Mouse (Mus musculus): ENCODE measurements around the gene Asic2. TPM values are rescaled to one million over a fixed set of nuclear protein-coding genes. Genes with fewer than 3 reads are reported as not detected.

The Asic2 gene
- polyA plus RNA-seq, 1 experiment from 2014 or later, result 0.27 TPM

DNA sequence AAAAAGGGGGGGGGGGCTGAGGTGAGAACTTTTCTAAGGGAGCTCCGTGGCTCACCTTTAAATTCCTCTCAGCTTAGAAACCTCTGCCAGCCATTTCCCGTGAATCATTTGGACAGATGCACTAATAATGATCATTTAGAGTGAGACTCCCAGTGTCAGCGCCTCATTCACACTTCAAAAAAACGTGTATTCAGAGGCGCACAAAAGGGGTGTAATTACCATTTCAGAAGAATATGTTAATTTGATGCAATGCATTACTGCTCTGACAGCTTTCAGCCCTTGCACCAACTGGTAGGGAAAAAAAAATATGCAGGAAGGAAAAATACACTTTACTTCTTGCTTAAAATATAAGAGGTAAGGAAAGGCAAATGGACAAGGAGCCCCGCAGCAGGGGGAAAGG is 388.5 kb downstream of the Asic2 start:
- Histone ChIP-seq H3K4me1 (ENCODE audit: control insufficient read depth, insufficient read depth, low read length) (no peaks in the 10 kb centered on the region), H3K27ac (ENCODE audit: low read length) (no peak overlapping the region), H3K4me3 (replicated peaks; ENCODE audit: low read length) (no peak overlapping the region), H3K9me3 (replicated peaks; ENCODE audit: control insufficient read depth, low read length) (no peaks in the 10 kb centered on the region), H3K9ac (ENCODE audit: low read length) (no peak overlapping the region), H3K4me2 (ENCODE audit: low read depth, low read length) (no peak overlapping the region), H3K36me3 (ENCODE audit: control insufficient read depth, insufficient read depth, low read length) (no peaks in the 10 kb centered on the region), H3K27me3 (ENCODE audit: control insufficient read depth, insufficient read depth, low read length) (no peaks in the 10 kb centered on the region)
- WGBS, result 28% methylated on average over 6 of the region's 6 CpGs
- no peak for ATAC-seq (ENCODE audit: insufficient read depth, low FRiP score)

DNA sequence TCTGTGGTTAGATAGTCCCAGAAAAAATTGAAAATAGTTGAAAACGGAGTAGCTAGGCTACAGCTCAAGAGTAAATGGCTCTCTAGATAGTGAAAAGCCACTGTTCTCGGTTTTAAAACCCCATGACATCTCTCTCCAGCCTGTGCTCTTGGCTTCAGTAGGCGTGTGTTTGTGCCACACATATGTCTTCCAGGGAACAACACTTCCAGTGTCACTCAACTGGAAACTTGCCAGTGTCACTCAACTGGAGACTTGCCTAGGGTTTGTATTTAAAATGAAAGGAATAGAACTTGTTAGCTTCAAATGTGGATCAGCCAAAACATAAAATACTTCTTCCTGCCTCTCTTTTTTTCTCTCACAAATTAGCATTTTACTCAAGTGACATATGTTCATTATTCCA is 397.9 kb downstream of the Asic2 start:
- no peaks in the 10 kb centered on the region for H3K4me1 ChIP-seq (ENCODE audit: control insufficient read depth, insufficient read depth, low read length)
- no peak overlapping the region for H3K4me3 ChIP-seq (replicated peaks; ENCODE audit: low read length)
- H3K36me3 ChIP-seq (ENCODE audit: control insufficient read depth, insufficient read depth, low read length), result no peaks in the 10 kb centered on the region
- WGBS, result 71% methylated on average over 3 of the region's 3 CpGs
- H3K9ac ChIP-seq (ENCODE audit: low read length), result no peak overlapping the region
- H3K9me3 ChIP-seq (replicated peaks; ENCODE audit: control insufficient read depth, low read length), result no peaks in the 10 kb centered on the region
- no peak overlapping the region for H3K4me2 ChIP-seq (ENCODE audit: low read depth, low read length)
- H3K27me3 ChIP-seq (ENCODE audit: control insufficient read depth, insufficient read depth, low read length), result no peaks in the 10 kb centered on the region
- H3K27ac ChIP-seq (ENCODE audit: low read length), result no peak overlapping the region
- ATAC-seq (ENCODE audit: insufficient read depth, low FRiP score), result no peak

DNA sequence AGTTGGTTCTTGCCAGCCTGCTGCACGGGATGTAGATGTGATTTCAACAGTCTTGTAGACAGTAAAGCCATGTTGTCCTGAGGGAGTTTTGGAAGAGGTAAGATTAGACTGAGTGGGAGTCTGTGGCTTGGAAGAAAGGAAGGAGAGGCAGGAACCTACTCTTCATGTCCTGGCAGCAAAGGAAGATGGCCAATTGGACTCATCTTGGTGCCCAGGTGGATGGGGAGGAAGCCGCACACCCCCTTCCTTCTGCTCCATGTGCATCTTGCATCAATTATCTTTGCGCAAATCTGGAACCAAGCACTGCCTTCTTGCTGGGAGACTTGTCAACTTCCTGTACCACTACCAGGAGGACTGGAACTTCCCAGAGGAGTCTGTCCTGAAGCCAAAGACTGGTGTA is 403.4 kb downstream of the Asic2 start:
- Histone ChIP-seq H3K9ac (ENCODE audit: low read length) (no peak overlapping the region), H3K4me3 (replicated peaks; ENCODE audit: low read length) (no peak overlapping the region), H3K4me2 (ENCODE audit: low read depth, low read length) (no peak overlapping the region), H3K9me3 (replicated peaks; ENCODE audit: control insufficient read depth, low read length) (no peaks in the 10 kb centered on the region), H3K4me1 (ENCODE audit: control insufficient read depth, insufficient read depth, low read length) (no peaks in the 10 kb centered on the region), H3K27ac (ENCODE audit: low read length) (no peak overlapping the region), H3K27me3 (ENCODE audit: control insufficient read depth, insufficient read depth, low read length) (no peaks in the 10 kb centered on the region), H3K36me3 (ENCODE audit: control insufficient read depth, insufficient read depth, low read length) (no peaks in the 10 kb centered on the region)
- ATAC-seq (ENCODE audit: insufficient read depth, low FRiP score), result no peak
- 91% methylated on average over 3 of the region's 3 CpGs for WGBS

DNA sequence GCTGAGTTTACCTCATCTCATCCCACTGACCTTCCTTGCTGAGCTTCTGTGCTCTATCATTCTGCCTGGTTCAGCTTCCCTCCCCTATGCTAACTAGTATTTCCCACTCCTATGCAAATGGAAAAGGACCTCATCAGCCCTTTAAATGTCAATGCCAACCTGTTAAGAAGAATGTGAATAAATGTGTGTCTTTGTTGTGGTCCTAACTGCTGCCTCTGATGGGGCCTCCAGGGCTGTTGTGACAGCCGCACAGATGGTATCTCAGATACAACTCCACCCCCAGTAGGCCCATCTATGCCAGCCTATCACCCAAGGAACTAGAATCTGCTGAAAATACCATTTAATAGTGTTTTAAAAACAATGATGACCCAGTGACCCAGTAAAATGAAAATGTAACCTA is 407.9 kb downstream of the Asic2 start:
- H3K27ac ChIP-seq (ENCODE audit: low read length), result no peak overlapping the region
- no peak overlapping the region for H3K4me3 ChIP-seq (replicated peaks; ENCODE audit: low read length)
- no peak for ATAC-seq (ENCODE audit: insufficient read depth, low FRiP score)
- H3K9ac ChIP-seq (ENCODE audit: low read length), result no peak overlapping the region
- no peak overlapping the region for H3K4me2 ChIP-seq (ENCODE audit: low read depth, low read length)
- H3K36me3 ChIP-seq (ENCODE audit: control insufficient read depth, insufficient read depth, low read length), result no peaks in the 10 kb centered on the region
- no peaks in the 10 kb centered on the region for H3K27me3 ChIP-seq (ENCODE audit: control insufficient read depth, insufficient read depth, low read length)
- no peaks in the 10 kb centered on the region for H3K4me1 ChIP-seq (ENCODE audit: control insufficient read depth, insufficient read depth, low read length)
- WGBS, result 89% methylated on average over 1 of the region's 1 CpGs
- no peaks in the 10 kb centered on the region for H3K9me3 ChIP-seq (replicated peaks; ENCODE audit: control insufficient read depth, low read length)

DNA sequence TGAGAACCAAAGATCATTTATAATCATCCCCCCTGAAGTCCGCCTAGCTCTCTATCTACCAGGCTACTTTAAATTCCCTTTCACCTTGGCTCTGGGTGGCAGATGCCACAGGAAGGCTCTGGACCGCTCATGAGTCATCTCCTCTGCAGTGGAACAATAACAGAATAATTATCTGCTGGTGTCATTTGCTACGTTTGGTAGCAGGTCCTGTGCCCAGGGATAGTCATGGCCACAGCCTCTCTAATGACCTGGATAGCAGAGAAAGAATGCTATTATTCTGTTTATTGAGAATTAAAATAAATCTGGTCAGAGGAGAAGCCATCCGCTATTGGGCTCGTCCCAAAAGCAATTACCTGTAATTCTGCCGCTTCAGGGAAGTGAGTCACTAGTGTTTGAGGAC is 425.1 kb downstream of the Asic2 start:
- H3K4me2 ChIP-seq (ENCODE audit: low read depth, low read length), result no peak overlapping the region
- no peak overlapping the region for H3K4me3 ChIP-seq (replicated peaks; ENCODE audit: low read length)
- H3K27ac ChIP-seq (ENCODE audit: low read length), result no peak overlapping the region
- H3K9ac ChIP-seq (ENCODE audit: low read length), result no peak overlapping the region
- no peaks in the 10 kb centered on the region for H3K9me3 ChIP-seq (replicated peaks; ENCODE audit: control insufficient read depth, low read length)
- H3K27me3 ChIP-seq (ENCODE audit: control insufficient read depth, insufficient read depth, low read length), result no peaks in the 10 kb centered on the region
- H3K4me1 ChIP-seq (ENCODE audit: control insufficient read depth, insufficient read depth, low read length), result no peaks in the 10 kb centered on the region
- no peaks in the 10 kb centered on the region for H3K36me3 ChIP-seq (ENCODE audit: control insufficient read depth, insufficient read depth, low read length)
- no peak for ATAC-seq (ENCODE audit: insufficient read depth, low FRiP score)
- 78% methylated on average over 6 of the region's 6 CpGs for WGBS

DNA sequence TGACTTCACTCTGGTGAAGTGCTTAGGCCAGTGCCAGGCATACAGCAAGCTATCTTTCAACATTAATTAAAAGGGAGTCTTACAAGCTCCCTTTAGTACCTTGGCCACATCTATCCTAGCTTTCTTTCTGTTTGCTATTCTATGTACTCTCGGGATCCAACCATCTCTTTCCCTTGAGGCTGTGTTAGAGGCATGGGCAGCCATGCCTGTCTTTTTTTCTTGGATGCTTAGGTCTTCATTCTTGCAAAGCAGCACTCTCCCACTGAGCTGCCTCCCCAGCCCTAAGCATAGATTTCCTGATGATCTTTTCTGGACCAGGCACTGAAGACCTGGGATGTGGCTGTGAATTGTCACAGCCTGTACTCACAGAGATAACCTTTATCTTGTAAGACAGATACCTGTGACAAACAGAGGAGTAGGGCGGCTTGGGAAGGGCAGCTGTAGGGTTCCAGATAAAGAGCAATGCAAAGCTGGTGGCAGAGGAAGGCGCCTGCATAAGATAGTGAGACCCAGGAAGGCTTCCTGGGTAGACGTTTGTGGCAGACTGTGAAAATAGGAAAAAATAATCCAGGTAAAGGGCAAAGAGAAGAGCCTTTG is 433.0 kb downstream of the Asic2 start:
- 49% methylated on average over 4 of the region's 4 CpGs for WGBS
- H3K9ac ChIP-seq (ENCODE audit: low read length), result no peak overlapping the region
- H3K27ac ChIP-seq (ENCODE audit: low read length), result no peak overlapping the region
- no peak for ATAC-seq (ENCODE audit: insufficient read depth, low FRiP score)
- H3K9me3 ChIP-seq (replicated peaks; ENCODE audit: control insufficient read depth, low read length), result no peaks in the 10 kb centered on the region
- H3K27me3 ChIP-seq (ENCODE audit: control insufficient read depth, insufficient read depth, low read length), result no peaks in the 10 kb centered on the region
- H3K4me2 ChIP-seq (ENCODE audit: low read depth, low read length), result no peak overlapping the region
- no peak overlapping the region for H3K4me3 ChIP-seq (replicated peaks; ENCODE audit: low read length)
- H3K36me3 ChIP-seq (ENCODE audit: control insufficient read depth, insufficient read depth, low read length), result no peaks in the 10 kb centered on the region
- H3K4me1 ChIP-seq (ENCODE audit: control insufficient read depth, insufficient read depth, low read length), result no peaks in the 10 kb centered on the region

DNA sequence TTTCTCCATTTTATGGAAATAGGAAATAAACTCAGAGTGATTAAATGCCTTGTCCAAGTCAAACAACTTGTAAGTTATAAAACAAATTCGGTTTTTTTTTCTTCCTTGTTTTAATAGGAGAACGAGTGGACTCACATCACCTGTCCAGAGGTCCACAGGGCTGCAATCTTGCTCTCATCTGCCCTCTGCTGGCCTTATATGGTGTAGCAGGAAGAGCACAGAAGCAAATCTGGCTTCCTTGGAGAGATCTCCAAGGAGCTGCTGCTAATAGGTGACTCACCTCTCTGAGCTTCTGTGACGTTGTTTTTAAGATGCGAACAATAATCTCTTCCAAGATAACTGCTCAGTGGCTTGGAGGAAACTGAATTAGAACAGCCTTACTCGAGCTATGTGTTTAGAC is 433.6 kb downstream of the Asic2 start:
- WGBS, result 6% methylated on average over 5 of the region's 5 CpGs
- no peaks in the 10 kb centered on the region for H3K4me1 ChIP-seq (ENCODE audit: control insufficient read depth, insufficient read depth, low read length)
- H3K9me3 ChIP-seq (replicated peaks; ENCODE audit: control insufficient read depth, low read length), result no peaks in the 10 kb centered on the region
- no peak for ATAC-seq (ENCODE audit: insufficient read depth, low FRiP score)
- no peak overlapping the region for H3K4me3 ChIP-seq (replicated peaks; ENCODE audit: low read length)
- no peak overlapping the region for H3K4me2 ChIP-seq (ENCODE audit: low read depth, low read length)
- H3K27me3 ChIP-seq (ENCODE audit: control insufficient read depth, insufficient read depth, low read length), result no peaks in the 10 kb centered on the region
- H3K9ac ChIP-seq (ENCODE audit: low read length), result no peak overlapping the region
- H3K27ac ChIP-seq (ENCODE audit: low read length), result no peak overlapping the region
- no peaks in the 10 kb centered on the region for H3K36me3 ChIP-seq (ENCODE audit: control insufficient read depth, insufficient read depth, low read length)

DNA sequence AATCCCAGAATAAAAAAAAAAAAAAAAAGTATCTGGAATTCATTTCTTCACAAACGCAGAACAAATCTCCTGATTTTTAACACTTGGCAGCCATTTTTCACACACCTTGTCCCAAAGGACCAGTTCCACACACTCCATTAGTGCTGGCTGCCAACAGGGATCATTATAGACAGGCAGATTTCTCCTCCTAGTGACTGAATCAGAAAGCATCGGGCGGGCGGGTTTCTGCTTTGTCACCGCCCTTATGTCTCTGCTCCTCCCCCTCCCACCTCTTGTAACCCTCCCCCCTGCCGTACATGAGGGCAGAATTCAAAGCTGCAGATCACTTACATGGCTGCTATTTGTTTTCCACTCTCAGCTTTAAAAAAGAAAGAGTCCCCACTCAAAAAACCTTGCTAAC is 436.4 kb downstream of the Asic2 start:
- Histone ChIP-seq H3K9me3 (replicated peaks; ENCODE audit: control insufficient read depth, low read length) (no peaks in the 10 kb centered on the region), H3K4me1 (ENCODE audit: control insufficient read depth, insufficient read depth, low read length) (no peaks in the 10 kb centered on the region), H3K36me3 (ENCODE audit: control insufficient read depth, insufficient read depth, low read length) (no peaks in the 10 kb centered on the region), H3K27me3 (ENCODE audit: control insufficient read depth, insufficient read depth, low read length) (no peaks in the 10 kb centered on the region), H3K27ac (ENCODE audit: low read length) (no peak overlapping the region), H3K9ac (ENCODE audit: low read length) (no peak overlapping the region), H3K4me2 (ENCODE audit: low read depth, low read length) (no peak overlapping the region), H3K4me3 (replicated peaks; ENCODE audit: low read length) (no peak overlapping the region)
- no peak for ATAC-seq (ENCODE audit: insufficient read depth, low FRiP score)
- 6% methylated on average over 6 of the region's 6 CpGs for WGBS

DNA sequence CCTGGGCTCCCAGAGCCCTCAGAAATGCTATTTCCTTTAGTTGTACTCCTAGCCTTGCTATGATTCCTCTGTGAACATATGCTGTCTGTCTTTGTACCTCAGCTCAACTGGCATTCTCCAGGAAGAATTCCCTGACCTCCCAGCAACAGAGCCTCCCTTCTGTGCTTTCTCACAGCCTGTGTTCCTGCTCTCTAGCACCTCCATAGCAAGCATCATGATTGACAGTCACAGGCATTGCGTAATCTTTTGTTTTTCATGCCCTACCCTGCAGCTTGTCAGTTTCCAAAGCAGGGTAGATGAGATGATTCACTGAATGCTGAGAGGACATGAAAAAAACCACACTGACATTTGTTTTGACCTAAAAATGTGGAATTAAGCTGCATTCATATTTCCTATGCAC is 445.3 kb downstream of the Asic2 start:
- no peaks in the 10 kb centered on the region for H3K9me3 ChIP-seq (replicated peaks; ENCODE audit: control insufficient read depth, low read length)
- H3K27me3 ChIP-seq (ENCODE audit: control insufficient read depth, insufficient read depth, low read length), result no peaks in the 10 kb centered on the region
- H3K4me1 ChIP-seq (ENCODE audit: control insufficient read depth, insufficient read depth, low read length), result no peaks in the 10 kb centered on the region
- H3K4me3 ChIP-seq (replicated peaks; ENCODE audit: low read length), result no peak overlapping the region
- no peak overlapping the region for H3K27ac ChIP-seq (ENCODE audit: low read length)
- no peak for ATAC-seq (ENCODE audit: insufficient read depth, low FRiP score)
- H3K9ac ChIP-seq (ENCODE audit: low read length), result no peak overlapping the region
- no peak overlapping the region for H3K4me2 ChIP-seq (ENCODE audit: low read depth, low read length)
- H3K36me3 ChIP-seq (ENCODE audit: control insufficient read depth, insufficient read depth, low read length), result no peaks in the 10 kb centered on the region
- WGBS, result 58% methylated on average over 1 of the region's 1 CpGs

DNA sequence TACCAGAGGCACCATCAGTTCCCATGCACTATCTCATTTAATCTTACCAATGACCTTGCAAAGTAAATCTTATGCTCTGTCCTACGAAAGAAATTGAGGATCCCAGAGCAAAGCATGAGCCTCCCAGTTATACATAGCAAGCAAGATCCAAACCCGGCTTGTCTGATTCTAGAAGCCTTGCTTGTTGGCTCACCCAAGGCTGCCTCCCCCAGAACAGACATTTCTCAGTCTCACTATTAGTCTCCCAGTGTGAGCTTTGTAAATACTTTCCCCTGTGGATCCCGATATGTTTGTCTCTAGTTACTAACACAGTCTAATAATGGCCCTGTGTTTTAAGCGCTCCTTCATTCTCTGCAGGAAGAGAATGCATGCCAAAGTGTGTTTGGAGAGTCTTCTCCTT is 446.4 kb downstream of the Asic2 start:
- Histone ChIP-seq H3K4me3 (replicated peaks; ENCODE audit: low read length) (no peak overlapping the region), H3K36me3 (ENCODE audit: control insufficient read depth, insufficient read depth, low read length) (no peaks in the 10 kb centered on the region), H3K27ac (ENCODE audit: low read length) (no peak overlapping the region), H3K4me2 (ENCODE audit: low read depth, low read length) (no peak overlapping the region), H3K9me3 (replicated peaks; ENCODE audit: control insufficient read depth, low read length) (no peaks in the 10 kb centered on the region), H3K27me3 (ENCODE audit: control insufficient read depth, insufficient read depth, low read length) (no peaks in the 10 kb centered on the region), H3K9ac (ENCODE audit: low read length) (no peak overlapping the region), H3K4me1 (ENCODE audit: control insufficient read depth, insufficient read depth, low read length) (no peaks in the 10 kb centered on the region)
- WGBS, result 73% methylated on average over 4 of the region's 4 CpGs
- no peak for ATAC-seq (ENCODE audit: insufficient read depth, low FRiP score)
